Mouse (Mus musculus) lung, embryonic 16.5 days (tissue): Measurements from ENCODE around the gene Schip1. TPM values are rescaled to one million over a fixed set of nuclear protein-coding genes. Genes with fewer than 3 reads are reported as not detected.

ENCODE experiments used
- ATAC-seq: fragments of 200-750 bp; cut with Nextera tagmentation; 2 replicates; pipeline ENCODE4 v1.8.0; 2017; ENCODE audit warnings: low read depth, mild to moderate bottlenecking, moderate library complexity
- H3K27ac ChIP-seq: fragments of 300-500 bp; sonication (generic); 2 replicates; pipeline ENCODE4 v1.5.1; 2014; ENCODE audit warnings: mild to moderate bottlenecking, control low read depth, low read length
- H3K27me3 ChIP-seq: fragments of 300-500 bp; sonication (generic); 2 replicates; pipeline ENCODE4 v1.6.1; 2014; ENCODE audit warnings: low read depth, low read length, mixed read lengths; ENCODE audit not compliant: control insufficient read depth, insufficient read depth
- H3K36me3 ChIP-seq: fragments of 300-500 bp; sonication (generic); 2 replicates; pipeline ENCODE4 v1.6.1; 2014; ENCODE audit warnings: low read length; ENCODE audit not compliant: control insufficient read depth, insufficient read depth
- H3K4me1 ChIP-seq: fragments of 300-500 bp; sonication (generic); replicated peaks from 2 replicates; pipeline ENCODE4 v1.6.1; 2014; ENCODE audit warnings: low read length, mixed read lengths; ENCODE audit not compliant: control insufficient read depth, insufficient read depth
- H3K4me2 ChIP-seq: fragments of 300-500 bp; sonication (generic); 2 replicates; pipeline ENCODE4 v1.6.1; 2014; ENCODE audit warnings: low read depth, low read length, control low read depth
- H3K4me3 ChIP-seq: fragments of 300-500 bp; sonication (generic); 2 replicates; pipeline ENCODE4 v1.5.1; 2014; ENCODE audit warnings: mild to moderate bottlenecking, low read length, control low read depth
- H3K9ac ChIP-seq: fragments of 300-500 bp; sonication (generic); 2 replicates; pipeline ENCODE4 v1.6.1; 2014; ENCODE audit warnings: low read length, control low read depth
- H3K9me3 ChIP-seq: fragments of 300-500 bp; sonication (generic); 2 replicates; pipeline ENCODE4 v1.6.1; 2016; ENCODE audit warnings: low read length; ENCODE audit not compliant: control insufficient read depth
- WGBS: fragments of 180-500 bp; shearing (Covaris S2); extraction: QIAGEN DNeasy Blood & Tissue Kit; methylation state at CpG from one replicate; pipeline ENCODE4 v1.1.7; 2014; 5-methylcytosine and 5-hydroxymethylcytosine counted together
- polyA plus RNA-seq: library from polyadenylated mRNA; unstranded; fragments of >200 nt; fragmentation: Nextera tagmentation; extraction: Ambion mirVana; gene quantifications from 2 replicates; pipeline ENCODE4 v1.2.1, GENCODE M21; 2015

The Schip1 gene
- polyA plus RNA-seq, 1 experiment from 2014 or later, result 31.2 TPM

- Histone ChIP-seq H3K27ac (no peak overlapping the region), H3K9ac (no peak overlapping the region), H3K9me3 (no peaks in the 10 kb centered on the region), H3K36me3 (no peaks in the 10 kb centered on the region), H3K4me3 (no peak overlapping the region), H3K4me1 (no peaks in the 10 kb centered on the region), H3K4me2 (no peak overlapping the region), H3K27me3 (no peaks in the 10 kb centered on the region)
- ATAC-seq, result no peak
- 57% methylated on average over 5 of the region's 5 CpGs for WGBS
Observed at GRCm38 (mm10) chr3:68405724-68406123, 341.1 kb downstream of the Schip1 start.

DNA sequence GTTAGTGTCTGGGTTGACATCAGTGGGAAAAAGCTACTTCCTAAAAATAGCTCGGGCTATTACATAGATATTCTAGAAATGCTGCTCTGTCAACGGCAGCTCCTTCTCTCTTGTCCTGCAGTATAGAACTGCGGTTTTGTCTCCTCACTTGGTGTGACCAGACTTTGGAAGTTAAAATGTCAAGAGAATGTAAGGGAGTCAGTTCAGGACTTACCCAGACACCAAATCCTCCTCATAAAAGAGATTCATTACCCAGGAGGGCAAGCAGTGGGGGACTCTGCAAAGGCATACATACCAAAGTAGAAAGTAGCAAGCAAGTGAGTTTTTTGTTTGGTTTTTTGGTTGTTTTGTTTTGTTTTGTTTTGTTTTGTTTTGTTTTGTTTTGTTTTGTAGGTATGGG lies 347.7 kb downstream of the Schip1 start:
- Histone ChIP-seq H3K9me3 (no peaks in the 10 kb centered on the region), H3K27ac (no peak overlapping the region), H3K4me1 (no peaks in the 10 kb centered on the region), H3K36me3 (no peaks in the 10 kb centered on the region), H3K27me3 (no peaks in the 10 kb centered on the region), H3K4me3 (no peak overlapping the region), H3K9ac (no peak overlapping the region), H3K4me2 (no peak overlapping the region)
- ATAC-seq, result no peak
- WGBS, result 72% methylated on average over 3 of the region's 3 CpGs

- Histone ChIP-seq H3K4me1 (no peaks in the 10 kb centered on the region), H3K9ac (no peak overlapping the region), H3K9me3 (no peaks in the 10 kb centered on the region), H3K4me2 (no peak overlapping the region), H3K27me3 (no peaks in the 10 kb centered on the region), H3K36me3 (no peaks in the 10 kb centered on the region), H3K4me3 (no peak overlapping the region), H3K27ac (no peak overlapping the region)
- ATAC-seq, result no peak
- 90% methylated on average over 4 of the region's 4 CpGs for WGBS
Observed at GRCm38 (mm10) chr3:68419792-68420191, 355.2 kb downstream of the Schip1 start.

- peak; percentile 43; the same call in 1 of the 2 replicates for ATAC-seq
- Histone ChIP-seq H3K27ac (no peak overlapping the region), H3K4me1 (no peaks in the 10 kb centered on the region), H3K4me3 (no peak overlapping the region), H3K9me3 (no peaks in the 10 kb centered on the region), H3K4me2 (no peak overlapping the region), H3K27me3 (no peaks in the 10 kb centered on the region), H3K9ac (no peak overlapping the region), H3K36me3 (no peaks in the 10 kb centered on the region)
- WGBS, result 46% methylated on average over 2 of the region's 2 CpGs
Observed at GRCm38 (mm10) chr3:68420927-68421326, 356.3 kb downstream of the Schip1 start.

- 75% methylated on average over 2 of the region's 2 CpGs for whole genome bisulfite sequencing
- no peak overlapping the region for H3K27ac ChIP-seq
- H3K9ac ChIP-seq, result no peak overlapping the region
- no peak overlapping the region for H3K4me3 ChIP-seq
- no peaks in the 10 kb centered on the region for H3K4me1 ChIP-seq
- H3K36me3 ChIP-seq, result no peaks in the 10 kb centered on the region
- no peak overlapping the region for H3K4me2 ChIP-seq
- ATAC-seq, result no peak
- H3K9me3 ChIP-seq, result no peaks in the 10 kb centered on the region
- no peaks in the 10 kb centered on the region for H3K27me3 ChIP-seq
Observed at GRCm38 (mm10) chr3:68421849-68422248, 357.2 kb downstream of the Schip1 start.

DNA sequence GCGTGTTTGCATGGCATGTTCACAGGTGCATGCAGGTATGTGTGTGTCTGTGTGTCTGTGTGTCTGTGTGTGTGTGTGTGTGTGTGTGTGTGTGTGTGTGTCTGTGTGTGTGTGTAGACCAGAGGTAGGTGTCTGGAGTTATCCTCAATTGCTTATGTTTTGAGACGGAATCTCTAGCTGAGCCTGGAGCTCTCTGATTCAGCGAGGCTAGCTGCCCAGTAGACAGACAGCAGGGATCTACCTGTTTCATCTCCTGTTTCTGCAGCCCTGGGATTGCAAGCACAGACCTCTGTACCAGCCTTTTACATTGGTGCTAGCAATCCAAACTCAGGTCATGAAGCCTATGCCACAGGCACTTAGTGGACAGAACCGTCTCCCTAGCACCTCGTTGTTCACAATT lies 363.5 kb downstream of the Schip1 start:
- Histone ChIP-seq H3K27me3 (no peaks in the 10 kb centered on the region), H3K4me2 (no peak overlapping the region), H3K4me3 (no peak overlapping the region), H3K9me3 (no peaks in the 10 kb centered on the region), H3K4me1 (no peaks in the 10 kb centered on the region), H3K27ac (no peak overlapping the region), H3K36me3 (no peaks in the 10 kb centered on the region), H3K9ac (no peak overlapping the region)
- WGBS, result 76% methylated on average over 5 of the region's 5 CpGs
- no peak for ATAC-seq

DNA sequence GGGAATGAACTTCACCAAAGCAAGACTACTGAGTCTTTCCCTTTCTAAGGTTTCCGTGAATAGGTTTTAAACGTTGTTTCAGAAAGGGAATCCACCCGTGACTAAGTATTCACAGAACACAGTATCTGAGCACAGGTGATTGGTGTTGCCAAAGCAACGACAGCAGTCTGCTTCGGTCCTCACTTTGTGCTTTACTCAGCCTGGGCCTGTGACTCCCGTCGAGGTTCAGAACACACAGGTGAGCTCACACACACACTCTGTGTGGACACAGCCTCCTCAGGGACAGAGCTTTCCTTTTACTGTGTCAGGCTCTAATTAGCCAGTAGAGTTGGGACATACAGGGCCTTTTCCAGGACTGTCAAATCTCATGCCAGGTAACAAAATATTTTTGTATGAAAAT lies 369.8 kb downstream of the Schip1 start:
- no peaks in the 10 kb centered on the region for H3K36me3 ChIP-seq
- H3K9me3 ChIP-seq, result no peaks in the 10 kb centered on the region
- H3K4me1 ChIP-seq, result no peaks in the 10 kb centered on the region
- no peak for ATAC-seq
- no peaks in the 10 kb centered on the region for H3K27me3 ChIP-seq
- H3K4me2 ChIP-seq, result no peak overlapping the region
- no peak overlapping the region for H3K9ac ChIP-seq
- WGBS, result 69% methylated on average over 7 of the region's 7 CpGs
- H3K27ac ChIP-seq, result no peak overlapping the region
- H3K4me3 ChIP-seq, result no peak overlapping the region

- WGBS, result 82% methylated on average over 2 of the region's 2 CpGs
Observed at GRCm38 (mm10) chr3:68434897-68435296, 370.3 kb downstream of the Schip1 start.

GRCm38 (mm10) chr3:68448480-68448879 lies 383.9 kb downstream of the Schip1 start:
- WGBS, result 64% methylated on average over 2 of the region's 2 CpGs
- Histone ChIP-seq H3K9me3 (no peaks in the 10 kb centered on the region), H3K9ac (no peak overlapping the region), H3K4me2 (no peak overlapping the region), H3K36me3 (no peaks in the 10 kb centered on the region), H3K4me1 (peaks cover 6% of the 10 kb centered on the region), H3K4me3 (no peak overlapping the region), H3K27me3 (no peaks in the 10 kb centered on the region), H3K27ac (no peak overlapping the region)
- no peak for ATAC-seq

More at GRCm38 (mm10) chr3:68434897-68435296, 370.3 kb downstream of the Schip1 start:
- H3K36me3 ChIP-seq, result no peaks in the 10 kb centered on the region
- no peaks in the 10 kb centered on the region for H3K27me3 ChIP-seq
- ATAC-seq, result no peak
- H3K4me2 ChIP-seq, result no peak overlapping the region
- H3K4me3 ChIP-seq, result no peak overlapping the region
- H3K9ac ChIP-seq, result no peak overlapping the region
- H3K4me1 ChIP-seq, result no peaks in the 10 kb centered on the region
- no peaks in the 10 kb centered on the region for H3K9me3 ChIP-seq
- H3K27ac ChIP-seq, result no peak overlapping the region

DNA sequence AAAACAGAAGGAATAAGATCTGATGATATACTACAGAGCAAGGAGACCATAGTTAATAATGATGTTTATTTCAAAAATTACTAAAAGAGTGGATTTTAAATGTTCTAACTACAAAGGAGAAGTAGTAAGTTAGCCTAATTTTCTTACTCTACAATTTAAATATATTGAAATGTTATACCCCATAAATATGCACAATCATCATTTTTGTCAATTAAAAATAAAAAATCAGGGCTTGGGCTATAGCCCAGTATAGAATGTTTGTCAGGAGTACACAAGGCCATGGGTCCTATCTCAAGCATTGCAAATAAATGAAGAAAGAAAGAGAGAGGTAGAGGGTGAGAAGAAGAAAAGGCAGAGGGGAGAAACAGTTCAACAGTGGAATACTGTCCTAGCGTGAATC lies 387.0 kb downstream of the Schip1 start:
- Histone ChIP-seq H3K4me2 (no peak overlapping the region), H3K9me3 (no peaks in the 10 kb centered on the region), H3K36me3 (no peaks in the 10 kb centered on the region), H3K4me3 (no peak overlapping the region), H3K27ac (no peak overlapping the region), H3K4me1 (peaks cover 6% of the 10 kb centered on the region), H3K9ac (no peak overlapping the region), H3K27me3 (no peaks in the 10 kb centered on the region)
- WGBS, result 89% methylated on average over 1 of the region's 1 CpGs
- no peak for ATAC-seq
